Mouse (Mus musculus): ENCODE measurements around the gene Ldhb. TPM values are rescaled to one million over a fixed set of nuclear protein-coding genes. Genes with fewer than 3 reads are reported as not detected.

Ldhb gene
- polyA plus RNA-seq, 1 experiment from 2014 or later = 1,564 TPM

GRCm38 (mm10) chr6:142532686-142533085, 24.9 kb upstream of the Ldhb start:
- no peaks in the 10 kb centered on the region for H3K27me3 ChIP-seq (ENCODE audit: insufficient read depth, low read length)
- 81% methylated on average over 2 of the region's 2 CpGs for WGBS
- DNase-seq (ENCODE audit: low spot score) = no peak
- 0 out of 2 replicates have a peak overlapping the region, but pooled peaks have one; percentile 10 for H3K27ac ChIP-seq
- H3K9me3 ChIP-seq (replicated peaks; ENCODE audit: low read length) = no peaks in the 10 kb centered on the region
- no peaks in the 10 kb centered on the region for H3K36me3 ChIP-seq (ENCODE audit: insufficient read depth, low read length)
- no peak for TF ChIP-seq CTCF (IDR thresholded peaks at IDR 0.05; ENCODE audit: low read depth)
- ATAC-seq (replicated peaks; ENCODE audit: low FRiP score, low read depth) = no peak
- H3K4me1 ChIP-seq (replicated peaks; ENCODE audit: insufficient read depth, low read length) = peaks cover 5% of the 10 kb centered on the region; the same call in 1 of the 2 replicates
- no peak overlapping the region for H3K9ac ChIP-seq (ENCODE audit: low read depth, low read length)
- no peak overlapping the region for H3K4me2 ChIP-seq (ENCODE audit: low read length)
- H3K4me3 ChIP-seq (replicated peaks; ENCODE audit: low read depth, low read length) = no peak overlapping the region

DNA sequence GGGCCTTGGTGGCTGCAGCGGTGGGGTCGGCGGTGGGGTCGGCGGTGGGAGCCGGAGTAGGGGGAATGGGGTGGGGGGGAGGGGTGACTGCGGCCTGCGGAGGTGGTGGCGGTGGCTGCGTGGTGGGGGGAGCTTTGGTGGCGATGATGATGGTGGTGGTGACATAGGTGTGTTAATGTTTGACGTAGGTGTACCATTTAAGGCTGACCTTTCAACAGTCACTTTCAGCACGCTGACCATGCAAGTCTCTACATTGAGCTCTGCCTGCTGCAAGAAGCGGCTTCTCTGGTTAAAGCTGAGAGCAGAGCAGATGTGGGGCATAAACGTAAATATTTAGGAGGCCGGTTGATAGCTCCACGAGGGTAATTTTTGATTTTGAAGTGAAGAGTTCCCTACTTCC, 24.4 kb upstream of the Ldhb start:
- no peaks in the 10 kb centered on the region for H3K27me3 ChIP-seq (ENCODE audit: insufficient read depth, low read length)
- no peak overlapping the region for H3K9ac ChIP-seq (ENCODE audit: low read depth, low read length)
- H3K36me3 ChIP-seq (ENCODE audit: insufficient read depth, low read length) = no peaks in the 10 kb centered on the region
- DNase-seq (ENCODE audit: low spot score) = no peak
- no peak overlapping the region for H3K4me2 ChIP-seq (ENCODE audit: low read length)
- TF ChIP-seq CTCF (IDR thresholded peaks at IDR 0.05; ENCODE audit: low read depth) = no peak
- WGBS = 82% methylated on average over 17 of the region's 17 CpGs
- H3K27ac ChIP-seq = 0 out of 2 replicates have a peak overlapping the region, but pooled peaks have one; percentile 10
- ATAC-seq (replicated peaks; ENCODE audit: low FRiP score, low read depth) = peak; percentile 56; the same call in 1 of the 2 replicates
- H3K4me3 ChIP-seq (replicated peaks; ENCODE audit: low read depth, low read length) = no peak overlapping the region
- no peaks in the 10 kb centered on the region for H3K9me3 ChIP-seq (replicated peaks; ENCODE audit: low read length)
- H3K4me1 ChIP-seq (replicated peaks; ENCODE audit: insufficient read depth, low read length) = peaks cover 6% of the 10 kb centered on the region; the same call in 1 of the 2 replicates

GRCm38 (mm10) chr6:142530378-142530777, 22.6 kb upstream of the Ldhb start:
- Histone ChIP-seq H3K9me3 (replicated peaks; ENCODE audit: low read length) (no peaks in the 10 kb centered on the region), H3K4me1 (replicated peaks; ENCODE audit: insufficient read depth, low read length) (peaks cover 6% of the 10 kb centered on the region; the same call in 1 of the 2 replicates), H3K27ac (no peak overlapping the region), H3K4me3 (replicated peaks; ENCODE audit: low read depth, low read length) (no peak overlapping the region), H3K4me2 (ENCODE audit: low read length) (no peak overlapping the region), H3K36me3 (ENCODE audit: insufficient read depth, low read length) (no peaks in the 10 kb centered on the region), H3K27me3 (ENCODE audit: insufficient read depth, low read length) (no peaks in the 10 kb centered on the region), H3K9ac (ENCODE audit: low read depth, low read length) (no peak overlapping the region)
- peak; percentile 61 for DNase-seq (ENCODE audit: low spot score)
- TF ChIP-seq CTCF (IDR thresholded peaks at IDR 0.05; ENCODE audit: low read depth) = no peak
- no peak for ATAC-seq (replicated peaks; ENCODE audit: low FRiP score, low read depth)
- WGBS = 36% methylated on average over 5 of the region's 5 CpGs

DNA sequence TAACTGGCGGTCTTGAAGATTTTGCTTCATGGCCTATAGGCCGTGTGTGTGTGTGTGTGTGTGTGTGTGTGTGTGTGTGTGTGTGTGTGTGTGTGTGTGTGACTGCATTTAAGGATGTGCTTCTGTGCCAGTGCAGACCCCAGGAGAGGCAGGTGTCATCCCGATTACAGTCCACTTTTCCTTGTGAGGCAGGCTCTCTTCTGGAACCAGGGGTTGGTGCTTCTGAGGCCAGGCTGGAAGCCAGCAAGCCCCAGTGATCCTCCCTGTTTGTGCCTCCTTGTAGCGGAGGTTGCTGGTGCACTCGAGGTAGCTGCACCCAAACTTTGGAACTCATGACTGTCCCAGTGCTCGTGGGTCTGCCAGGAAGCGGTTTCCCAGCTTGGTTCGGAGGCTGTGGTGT, 21.9 kb upstream of the Ldhb start:
- ATAC-seq (replicated peaks; ENCODE audit: low FRiP score, low read depth) (no peak), DNase-seq (ENCODE audit: low spot score) (no peak)
- no peak for TF ChIP-seq CTCF (IDR thresholded peaks at IDR 0.05; ENCODE audit: low read depth)
- no peaks in the 10 kb centered on the region for H3K27me3 ChIP-seq (ENCODE audit: insufficient read depth, low read length)
- 88% methylated on average over 8 of the region's 8 CpGs for WGBS
- H3K27ac ChIP-seq = no peak overlapping the region
- no peak overlapping the region for H3K9ac ChIP-seq (ENCODE audit: low read depth, low read length)
- no peaks in the 10 kb centered on the region for H3K9me3 ChIP-seq (replicated peaks; ENCODE audit: low read length)
- H3K4me2 ChIP-seq (ENCODE audit: low read length) = no peak overlapping the region
- H3K36me3 ChIP-seq (ENCODE audit: insufficient read depth, low read length) = no peaks in the 10 kb centered on the region
- no peak overlapping the region for H3K4me3 ChIP-seq (replicated peaks; ENCODE audit: low read depth, low read length)
- peaks cover 6% of the 10 kb centered on the region; the same call in 1 of the 2 replicates for H3K4me1 ChIP-seq (replicated peaks; ENCODE audit: insufficient read depth, low read length)

DNA sequence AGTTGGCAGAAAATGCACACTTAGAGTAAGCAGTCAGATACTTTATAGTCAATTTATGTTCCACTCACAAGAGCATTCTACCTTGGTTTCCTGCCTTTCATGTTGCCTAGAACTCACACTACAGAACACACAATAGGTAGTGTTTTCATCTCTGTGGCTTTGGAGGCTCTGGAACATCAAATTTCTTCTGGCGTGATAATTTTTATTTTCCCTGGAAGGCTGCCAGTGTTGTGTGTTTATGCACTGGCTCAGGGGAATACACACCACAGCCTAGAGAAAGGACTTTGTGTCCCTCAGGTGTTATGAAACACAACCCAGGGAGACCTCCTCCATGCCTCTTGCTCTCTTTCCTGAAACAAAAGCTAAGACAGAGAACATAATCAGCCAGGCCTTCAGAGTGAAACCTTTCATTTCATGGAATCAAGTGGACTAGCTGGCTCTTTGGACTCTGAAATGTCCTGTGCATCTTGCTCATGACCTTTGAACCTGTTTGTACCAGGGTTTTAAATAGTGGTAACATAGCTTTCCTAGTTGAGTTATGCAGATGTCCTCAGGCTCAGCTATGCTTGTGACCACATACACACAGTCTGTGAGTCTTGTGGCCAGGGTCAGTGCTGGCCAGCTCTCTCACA, 20.3 kb upstream of the Ldhb start:
- ATAC-seq (replicated peaks; ENCODE audit: low FRiP score, low read depth) = peak; percentile 40; the same call in 1 of the 2 replicates
- Histone ChIP-seq H3K9me3 (replicated peaks; ENCODE audit: low read length) (no peaks in the 10 kb centered on the region), H3K27ac (peak overlapping the region; percentile 37), H3K4me2 (ENCODE audit: low read length) (no peak overlapping the region), H3K27me3 (ENCODE audit: insufficient read depth, low read length) (no peaks in the 10 kb centered on the region), H3K4me1 (replicated peaks; ENCODE audit: insufficient read depth, low read length) (peaks cover 6% of the 10 kb centered on the region; the same call in 1 of the 2 replicates), H3K36me3 (ENCODE audit: insufficient read depth, low read length) (no peaks in the 10 kb centered on the region), H3K9ac (ENCODE audit: low read depth, low read length) (no peak overlapping the region), H3K4me3 (replicated peaks; ENCODE audit: low read depth, low read length) (no peak overlapping the region)
- DNase-seq (ENCODE audit: low spot score) = peak; percentile 41
- no peak for TF ChIP-seq CTCF (IDR thresholded peaks at IDR 0.05; ENCODE audit: low read depth)
- WGBS = 16% methylated on average over 1 of the region's 1 CpGs

- H3K27ac ChIP-seq = no peak overlapping the region
- H3K27me3 ChIP-seq (ENCODE audit: insufficient read depth, low read length) = no peaks in the 10 kb centered on the region
- H3K9ac ChIP-seq (ENCODE audit: low read depth, low read length) = no peak overlapping the region
- DNase-seq (ENCODE audit: low spot score) (peak; percentile 93), ATAC-seq (replicated peaks; ENCODE audit: low FRiP score, low read depth) (peak; percentile 57; the same call in 1 of the 2 replicates)
- H3K36me3 ChIP-seq (ENCODE audit: insufficient read depth, low read length) = no peaks in the 10 kb centered on the region
- peaks cover 6% of the 10 kb centered on the region; the same call in 1 of the 2 replicates for H3K4me1 ChIP-seq (replicated peaks; ENCODE audit: insufficient read depth, low read length)
- H3K9me3 ChIP-seq (replicated peaks; ENCODE audit: low read length) = no peaks in the 10 kb centered on the region
- H3K4me3 ChIP-seq (replicated peaks; ENCODE audit: low read depth, low read length) = no peak overlapping the region
- no peak overlapping the region for H3K4me2 ChIP-seq (ENCODE audit: low read length)
- WGBS = 2% methylated on average over 4 of the region's 4 CpGs
- peak; percentile 92 for TF ChIP-seq CTCF (IDR thresholded peaks at IDR 0.05; ENCODE audit: low read depth)
Observed at GRCm38 (mm10) chr6:142524635-142525308, 17.0 kb upstream of the Ldhb start.
